Mouse (Mus musculus) forebrain, postnatal 0 days (tissue): ENCODE data around the gene Dach1. TPM values are rescaled to one million over a fixed set of nuclear protein-coding genes. Genes with fewer than 3 reads are reported as not detected.

Experiments
- ATAC-seq: fragments of 200-750 bp; cut with Nextera tagmentation; 2 replicates; pipeline ENCODE4 v1.8.0; 2017; ENCODE audit warnings: mild to moderate bottlenecking, moderate library complexity
- DNase-seq: peaks from one replicate; pipeline ENCODE4 v3.0.0-alpha.2; 2015
- H3K27ac ChIP-seq: fragments of 300-500 bp; sonication (generic); 2 replicates; pipeline ENCODE4 v1.5.1; 2014; ENCODE audit warnings: low read depth, mild to moderate bottlenecking, antibody characterized with exemption, low read length, moderate library complexity, mixed read lengths
- H3K27me3 ChIP-seq: fragments of 300-500 bp; sonication (generic); 2 replicates; pipeline ENCODE4 v1.6.1; 2014; ENCODE audit warnings: mild to moderate bottlenecking, low read length, mixed read lengths; ENCODE audit not compliant: insufficient read depth
- H3K36me3 ChIP-seq: fragments of 300-500 bp; sonication (generic); 2 replicates; pipeline ENCODE4 v1.6.1; 2014; ENCODE audit warnings: mild to moderate bottlenecking, moderate library complexity; ENCODE audit not compliant: insufficient read depth
- H3K4me1 ChIP-seq: fragments of 300-500 bp; sonication (generic); 2 replicates; pipeline ENCODE4 v1.6.1; 2014; ENCODE audit warnings: antibody characterized with exemption; ENCODE audit not compliant: insufficient read depth
- H3K4me2 ChIP-seq: fragments of 300-500 bp; sonication (generic); 2 replicates; pipeline ENCODE4 v1.6.1; 2014; ENCODE audit warnings: low read depth, mild to moderate bottlenecking, moderate library complexity
- H3K4me3 ChIP-seq: fragments of 300-500 bp; sonication (generic); 2 replicates; pipeline ENCODE4 v1.5.1; 2014; ENCODE audit warnings: low read depth, low read length, mixed read lengths
- H3K9ac ChIP-seq: fragments of 300-500 bp; sonication (generic); 2 replicates; pipeline ENCODE4 v1.6.1; 2014; ENCODE audit warnings: mild to moderate bottlenecking
- H3K9me3 ChIP-seq: fragments of 300-500 bp; sonication (generic); 2 replicates; pipeline ENCODE4 v1.6.1; 2016; ENCODE audit warnings: low read length
- CTCF ChIP-seq: sonication (generic); IDR thresholded peaks from 2 replicates; pipeline ENCODE4 v1.5.1; 2016; ENCODE audit warnings: antibody characterized with exemption, control low read depth, low read depth
- WGBS: fragments of 180-500 bp; shearing (Covaris S2); extraction: QIAGEN DNeasy Blood & Tissue Kit; methylation state at CpG from one replicate; pipeline ENCODE4 v1.1.7; 2014; 5-methylcytosine and 5-hydroxymethylcytosine counted together
- polyA plus RNA-seq: library from polyadenylated mRNA; unstranded; fragments of >200 nt; fragmentation: Nextera tagmentation; extraction: Ambion mirVana; gene quantifications from 2 replicates; pipeline ENCODE4 v1.2.1, GENCODE M21; 2015
- total RNA-seq: library from RNA; depleted of rRNA; stranded (reverse); fragments of >200 nt; gene quantifications from 2 replicates; pipeline ENCODE4 v1.2.3, GENCODE M21; 2014

The Dach1 gene
- total and polyA plus RNA-seq, 2 experiments from 2014 or later, result 5.8 to 10.6 TPM

DNA sequence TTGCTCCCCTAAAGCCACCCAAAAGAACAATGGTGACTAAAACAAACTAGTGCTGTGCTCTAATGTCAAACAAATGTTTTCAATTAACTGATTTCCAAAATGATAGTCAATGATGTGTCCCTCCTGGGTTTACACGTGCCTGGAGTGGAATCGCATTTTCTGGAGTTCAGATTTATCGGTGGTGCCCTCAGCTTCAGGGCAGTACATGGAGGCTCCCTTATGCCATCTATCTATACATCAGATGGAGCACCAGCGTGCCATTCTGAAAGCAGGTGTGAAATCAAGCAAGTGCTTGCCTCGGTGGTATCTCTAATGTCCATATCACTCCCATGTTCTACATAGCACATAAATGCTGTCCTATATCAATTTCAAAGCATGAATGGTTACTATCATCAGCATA lies 84.4 kb downstream of the Dach1 start:
- DNase-seq (no peak), ATAC-seq (no peak)
- Histone ChIP-seq H3K4me2 (no peak overlapping the region), H3K4me3 (no peak overlapping the region), H3K27ac (no peak overlapping the region), H3K27me3 (no peaks in the 10 kb centered on the region), H3K36me3 (no peaks in the 10 kb centered on the region), H3K9me3 (no peaks in the 10 kb centered on the region), H3K4me1 (no peaks in the 10 kb centered on the region), H3K9ac (no peak overlapping the region)
- WGBS, result 81% methylated on average over 5 of the region's 5 CpGs
- no peak for TF ChIP-seq CTCF

DNA sequence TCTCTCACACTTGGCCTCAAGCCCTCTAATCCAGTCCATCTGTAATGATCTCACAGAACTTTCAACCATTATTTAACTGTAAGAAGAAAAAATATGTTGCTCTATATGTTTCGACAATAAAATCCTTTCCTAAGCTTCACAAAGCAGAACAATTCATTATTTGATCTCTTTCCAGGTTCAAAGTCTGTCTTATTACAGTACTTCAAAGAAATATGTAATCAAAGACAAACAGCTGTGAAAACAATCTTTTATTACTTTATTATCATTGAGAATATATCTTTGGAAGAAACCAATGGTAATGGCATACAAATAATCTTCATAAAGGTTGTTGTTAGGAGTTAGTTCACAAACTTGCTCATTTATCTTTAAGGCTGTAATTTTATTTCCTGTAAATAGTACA lies 84.8 kb downstream of the Dach1 start:
- Histone ChIP-seq H3K9me3 (no peaks in the 10 kb centered on the region), H3K9ac (no peak overlapping the region), H3K4me3 (no peak overlapping the region), H3K27ac (no peak overlapping the region), H3K4me2 (no peak overlapping the region), H3K27me3 (no peaks in the 10 kb centered on the region), H3K4me1 (no peaks in the 10 kb centered on the region), H3K36me3 (no peaks in the 10 kb centered on the region)
- DNase-seq, result no peak
- TF ChIP-seq CTCF, result no peak
- ATAC-seq, result no peak
- WGBS, result 36% methylated on average over 1 of the region's 1 CpGs

DNA sequence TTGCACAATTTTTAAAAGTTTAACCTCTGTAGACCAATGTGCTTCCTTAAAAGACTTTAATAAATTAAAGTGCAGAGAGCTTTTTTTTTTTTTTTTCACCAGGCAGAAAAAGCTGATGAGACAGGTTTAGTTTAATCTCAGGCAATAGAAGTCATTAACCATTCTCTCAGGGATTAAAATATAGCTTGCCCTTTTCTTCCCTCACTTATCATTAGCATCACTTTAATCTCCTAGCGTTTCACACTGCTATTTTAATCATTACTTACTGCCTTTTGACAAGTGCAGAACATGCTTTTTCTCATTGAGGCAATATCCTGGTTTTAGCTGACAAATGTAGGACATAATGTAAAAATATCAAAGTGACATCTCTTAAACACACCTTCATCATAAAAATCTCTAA lies 86.1 kb downstream of the Dach1 start:
- Histone ChIP-seq H3K4me1 (no peaks in the 10 kb centered on the region), H3K4me2 (no peak overlapping the region), H3K27me3 (no peaks in the 10 kb centered on the region), H3K9me3 (no peaks in the 10 kb centered on the region), H3K9ac (no peak overlapping the region), H3K36me3 (no peaks in the 10 kb centered on the region), H3K4me3 (no peak overlapping the region), H3K27ac (no peak overlapping the region)
- DNase-seq (no peak), ATAC-seq (no peak)
- WGBS, result 20% methylated on average over 1 of the region's 1 CpGs
- TF ChIP-seq CTCF, result no peak

DNA sequence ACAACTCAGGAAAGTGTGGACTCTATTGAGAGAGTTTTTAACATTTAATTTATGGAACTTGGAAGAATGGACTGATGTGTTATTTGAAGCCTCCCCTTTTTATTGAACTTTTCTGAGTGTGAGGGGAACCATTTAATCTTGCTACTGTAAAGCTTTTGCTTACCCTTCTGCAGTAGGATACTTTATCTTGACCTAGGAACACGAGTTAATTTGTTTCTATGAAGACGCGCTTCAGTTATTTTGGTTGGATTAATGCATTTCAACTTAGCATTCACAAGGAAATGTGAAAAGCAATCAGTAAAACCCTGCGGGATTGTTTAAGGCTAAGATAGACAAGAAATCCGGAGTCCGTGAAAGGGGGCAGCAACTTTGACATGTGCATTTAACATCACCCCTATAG lies 89.6 kb downstream of the Dach1 start:
- WGBS, result 59% methylated on average over 6 of the region's 6 CpGs
- Histone ChIP-seq H3K9me3 (no peaks in the 10 kb centered on the region), H3K27me3 (no peaks in the 10 kb centered on the region), H3K9ac (no peak overlapping the region), H3K4me3 (no peak overlapping the region), H3K4me2 (no peak overlapping the region), H3K27ac (no peak overlapping the region), H3K4me1 (no peaks in the 10 kb centered on the region), H3K36me3 (no peaks in the 10 kb centered on the region)
- no peak for DNase-seq
- no peak for ATAC-seq
- no peak for TF ChIP-seq CTCF

DNA sequence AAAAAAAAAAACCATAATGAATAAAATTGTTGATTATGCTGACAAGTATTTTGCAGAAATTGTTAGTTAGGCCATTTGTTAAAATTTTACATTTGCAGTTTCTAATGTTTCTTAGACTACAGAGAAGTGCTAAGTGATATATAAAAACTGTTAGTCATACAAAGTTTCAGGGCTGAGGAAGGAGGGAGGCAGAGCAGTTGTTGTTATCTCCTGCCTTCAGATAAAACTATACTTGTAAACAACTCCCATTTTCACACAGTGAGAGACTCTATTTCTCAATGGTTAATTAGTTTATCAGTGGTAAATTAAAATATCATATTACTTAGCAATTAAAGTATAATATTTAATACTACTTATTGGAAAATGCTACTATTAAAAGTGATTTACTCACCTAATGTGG lies 91.6 kb downstream of the Dach1 start:
- TF ChIP-seq CTCF, result no peak
- H3K4me3 ChIP-seq, result no peak overlapping the region
- H3K4me2 ChIP-seq, result no peak overlapping the region
- no peak overlapping the region for H3K27ac ChIP-seq
- no peak overlapping the region for H3K9ac ChIP-seq
- H3K9me3 ChIP-seq, result no peaks in the 10 kb centered on the region
- peaks cover 4% of the 10 kb centered on the region; the same call in 1 of the 2 replicates for H3K4me1 ChIP-seq
- no peaks in the 10 kb centered on the region for H3K36me3 ChIP-seq
- H3K27me3 ChIP-seq, result no peaks in the 10 kb centered on the region
- DNase-seq (no peak), ATAC-seq (no peak)

DNA sequence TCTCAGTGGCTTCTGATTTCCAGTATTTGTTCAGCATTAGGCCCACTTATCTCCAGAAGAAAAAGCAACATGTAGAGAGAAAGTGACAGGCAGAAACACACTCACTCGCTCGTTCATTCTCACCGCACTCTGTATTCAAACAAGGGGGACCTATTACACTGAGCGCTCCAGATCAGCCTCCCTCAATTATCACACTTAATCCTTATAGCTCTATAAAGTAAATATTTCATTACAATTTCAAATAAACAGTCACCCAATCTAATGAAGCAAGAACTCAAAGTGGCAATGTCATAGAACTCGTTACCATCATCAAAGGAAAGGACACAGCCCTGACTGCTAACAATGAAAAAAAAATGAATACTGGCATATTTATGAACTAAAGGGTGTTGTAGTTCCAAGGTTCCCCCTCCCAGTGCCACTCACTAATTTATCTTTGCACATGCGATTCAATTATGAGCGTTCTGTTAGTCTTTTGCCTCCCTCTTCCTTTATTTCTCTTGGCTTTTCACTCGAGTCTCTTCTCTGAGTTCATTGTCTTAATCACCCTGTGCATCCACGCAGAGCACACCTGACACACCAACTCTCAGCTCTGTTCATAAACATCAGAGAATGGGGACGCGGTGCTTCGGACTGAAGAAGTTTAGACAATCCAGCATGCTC lies 96.0 kb downstream of the Dach1 start:
- H3K27me3 ChIP-seq, result no peaks in the 10 kb centered on the region
- no peaks in the 10 kb centered on the region for H3K36me3 ChIP-seq
- peak overlapping the region; percentile 51 for H3K4me2 ChIP-seq
- 12% methylated on average over 12 of the region's 12 CpGs for WGBS
- ATAC-seq (peak; percentile 70), DNase-seq (peak; percentile 52)
- H3K4me3 ChIP-seq, result peak overlapping the region; percentile 29
- H3K9ac ChIP-seq, result peak overlapping the region; percentile 15; the same call in 1 of the 2 replicates
- H3K4me1 ChIP-seq, result peaks cover 7% of the 10 kb centered on the region; the same call in 1 of the 2 replicates
- no peak overlapping the region for H3K27ac ChIP-seq
- H3K9me3 ChIP-seq, result no peaks in the 10 kb centered on the region
- no peak for TF ChIP-seq CTCF

DNA sequence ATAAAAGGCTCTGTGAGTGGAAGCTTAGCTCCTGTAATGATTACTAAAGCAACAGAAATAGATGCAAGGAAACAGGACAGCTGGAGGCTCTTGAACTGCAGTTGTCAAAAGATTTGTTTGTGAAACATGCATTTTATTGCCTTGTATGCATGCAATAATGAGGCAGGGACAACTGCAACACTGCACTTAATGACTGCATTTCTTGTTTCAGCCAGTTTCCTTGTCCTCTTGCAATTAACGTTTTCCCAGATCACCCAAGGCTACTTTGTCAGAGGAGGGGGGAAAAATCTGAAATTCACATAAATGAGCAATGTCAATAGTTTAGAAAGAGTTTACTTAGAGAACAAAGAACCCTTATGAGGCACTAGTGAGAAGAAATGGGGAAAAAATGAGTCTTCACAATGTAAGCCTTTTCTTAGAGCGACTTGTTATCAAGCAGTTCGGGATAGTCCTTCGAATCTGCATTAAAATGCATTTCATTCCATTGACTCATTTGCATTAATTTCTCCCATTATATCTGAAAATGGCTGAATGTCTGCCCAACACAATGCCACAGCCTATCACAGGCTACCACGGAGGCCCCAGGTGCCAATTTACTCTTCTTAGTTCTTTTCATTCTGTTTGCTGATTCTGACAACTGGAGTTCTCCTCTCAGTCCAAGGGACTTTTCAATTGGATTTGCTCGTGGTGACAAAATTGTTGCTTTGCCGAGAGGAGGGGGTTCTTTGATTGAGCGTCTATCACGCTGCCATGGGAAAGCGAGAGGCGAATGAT lies 96.7 kb downstream of the Dach1 start:
- H3K4me3 ChIP-seq, result peak overlapping the region; percentile 29
- no peak overlapping the region for H3K27ac ChIP-seq
- WGBS, result 5% methylated on average over 11 of the region's 11 CpGs
- no peak for TF ChIP-seq CTCF
- DNase-seq (peak; percentile 67), ATAC-seq (peak; percentile 81)
- H3K27me3 ChIP-seq, result no peaks in the 10 kb centered on the region
- peak overlapping the region; percentile 51 for H3K4me2 ChIP-seq
- H3K9ac ChIP-seq, result peak overlapping the region; percentile 15; the same call in 1 of the 2 replicates
- no peaks in the 10 kb centered on the region for H3K36me3 ChIP-seq
- H3K9me3 ChIP-seq, result no peaks in the 10 kb centered on the region
- H3K4me1 ChIP-seq, result peaks cover 7% of the 10 kb centered on the region; the same call in 1 of the 2 replicates
